In genomic region chr9:44109360-44110095, GRCm38 (mm10) we compare ENCODE assay signal across 8 mouse cellular contexts. TPM values are rescaled to one million over a fixed set of nuclear protein-coding genes. Genes with fewer than 3 reads are reported as not detected.
DNase-seq lines count a peak whose midpoint lies in the region; ATAC-seq and TF ChIP-seq lines count a peak whose summit lies in the region.

No protein-coding gene starts in this region.

- intact Hi-C loops in gastrocnemius, adult 2 months (cut with DNase I), result loop anchor here (5.0 kb wide), 1 partner anchor 122 kb away; no protein-coding TSS in a partner anchor

- peak overlapping the region; percentile 65; the same call in 1 of the 2 replicates for H3K4me3 ChIP-seq in gastrocnemius, adult 2 months
- peak overlapping the region; percentile 8; the same call in 1 of the 2 replicates for H3K4me3 ChIP-seq in limb, embryonic 11.5 days (ENCODE audit: low read depth, low read length)
- 0 out of 2 replicates have a peak overlapping the region, but pooled peaks have one; percentile 5 for H3K4me3 ChIP-seq in midbrain, embryonic 14.5 days (replicated peaks; ENCODE audit: low read depth, low read length)

- no peak for ATAC-seq in limb, embryonic 11.5 days (ENCODE audit: insufficient number of reproducible peaks, low FRiP score, low TSS enrichment, low read depth)
- no peak for ATAC-seq in midbrain, embryonic 14.5 days (ENCODE audit: low FRiP score, low TSS enrichment)

- peaks cover 8% of the 10 kb centered on the region; the same call in 1 of the 2 replicates for H3K36me3 ChIP-seq in limb, embryonic 11.5 days (ENCODE audit: control insufficient read depth, insufficient read depth, low read length)
- peaks cover 5% of the 10 kb centered on the region for H3K36me3 ChIP-seq in midbrain, embryonic 14.5 days (ENCODE audit: control insufficient read depth, insufficient read depth, low read length)

- peaks cover 33% of the 10 kb centered on the region for H3K4me1 ChIP-seq in limb, embryonic 11.5 days (ENCODE audit: control insufficient read depth, insufficient read depth, low read length)
- peaks cover 26% of the 10 kb centered on the region for H3K4me1 ChIP-seq in midbrain, embryonic 14.5 days (ENCODE audit: control insufficient read depth, insufficient read depth, low read length)

- H3K9me3 ChIP-seq in limb, embryonic 11.5 days (ENCODE audit: control insufficient read depth, low read length), result no peaks in the 10 kb centered on the region
- H3K9me3 ChIP-seq in midbrain, embryonic 14.5 days (ENCODE audit: control insufficient read depth, low read length), result no peaks in the 10 kb centered on the region

- H3K9ac ChIP-seq in limb, embryonic 11.5 days (ENCODE audit: low read length), result 0 out of 2 replicates have a peak overlapping the region, but pooled peaks have one; percentile 30
- H3K9ac ChIP-seq in midbrain, embryonic 14.5 days (replicated peaks; ENCODE audit: low read length), result 0 out of 2 replicates have a peak overlapping the region, but pooled peaks have one; percentile 6

- no peaks in the 10 kb centered on the region for H3K27me3 ChIP-seq in limb, embryonic 11.5 days (ENCODE audit: control insufficient read depth, insufficient read depth, low read length)
- no peaks in the 10 kb centered on the region for H3K27me3 ChIP-seq in midbrain, embryonic 14.5 days (ENCODE audit: control insufficient read depth, insufficient read depth, low read length)

- peak; percentile 88 for TF ChIP-seq CTCF in gastrocnemius, adult 2 months (IDR thresholded peaks at IDR 0.05)

- H3K4me2 ChIP-seq in limb, embryonic 11.5 days (ENCODE audit: low read depth, severe bottlenecking), result peak overlapping the region; percentile 29; the same call in 1 of the 2 replicates
- peak overlapping the region; percentile 21 for H3K4me2 ChIP-seq in midbrain, embryonic 14.5 days (ENCODE audit: low read length)

- WGBS in limb, embryonic 11.5 days, result 19% methylated on average over 9 of the region's 9 CpGs
- WGBS in midbrain, embryonic 14.5 days, result 38% methylated on average over 9 of the region's 9 CpGs

- DNase-seq in left cerebral cortex, adult 18-20 months (ENCODE audit: low spot score in 2 of 2), result peak; percentile 77 to 85
- no peak for DNase-seq in left cerebral cortex, adult 11 months (ENCODE audit: low spot score)
- peak; percentile 89 to 93 for DNase-seq in cerebellum, postnatal 10 days
- DNase-seq in gastrocnemius, adult 2 months, result peak; percentile 80
- DNase-seq in induced T-regulatory cell, adult 2 months (ENCODE audit: low read depth), result peak; percentile 89
- DNase-seq in limb, embryonic 11.5 days (ENCODE audit: low spot score), result peak; percentile 86
- peak; percentile 86 for DNase-seq in midbrain, embryonic 14.5 days
- DNase-seq in spleen, postnatal 4 days (ENCODE audit: low spot score in 2 of 2), result peak; percentile 77 to 91

- H3K27ac ChIP-seq in gastrocnemius, adult 2 months, result peak overlapping the region; percentile 88; the same call in 1 of the 2 replicates
- H3K27ac ChIP-seq in limb, embryonic 11.5 days (replicated peaks; ENCODE audit: low read depth, low read length), result 0 out of 2 replicates have a peak overlapping the region, but pooled peaks have one; percentile 30
- H3K27ac ChIP-seq in midbrain, embryonic 14.5 days (replicated peaks; ENCODE audit: low read depth, low read length), result no peak overlapping the region

RNA-seq across cellular contexts. Expression of gene C1qtnf5, which starts 2.5 kb away (rescaled TPM):
- total RNA-seq in left cerebral cortex, adult 18-20 months (2021), result 10 to 100 TPM; 18.1 to 23.2 TPM
- total RNA-seq in gastrocnemius, adult 2 months (2021), result 1 to 10 TPM; 2.5 to 7.6 TPM
- polyA plus RNA-seq in limb, embryonic 11.5 days (2014; fragmentation: Nextera tagmentation; extraction: Ambion mirVana), result 0.40 and 0.45 TPM in 2 replicates
- 3.7 and 4.0 TPM in 2 replicates for polyA plus RNA-seq in midbrain, embryonic 14.5 days (2014; fragmentation: Nextera tagmentation; extraction: Ambion mirVana)

RNA-seq across cellular contexts. Expression of gene Gm49380, which starts 3.8 kb away (rescaled TPM):
- under 1 TPM; 0.14 to 0.42 TPM for total RNA-seq in left cerebral cortex, adult 18-20 months (2021)
- 1 to 10 TPM in 1 of 2 experiments, under 1 TPM in 1; 0.71 to 1.4 TPM for total RNA-seq in gastrocnemius, adult 2 months (2021)
- 0.10 TPM in 1 of 2 replicates, not detected in the other for polyA plus RNA-seq in limb, embryonic 11.5 days (2014; fragmentation: Nextera tagmentation; extraction: Ambion mirVana)
- polyA plus RNA-seq in midbrain, embryonic 14.5 days (2014; fragmentation: Nextera tagmentation; extraction: Ambion mirVana), result 0.11 and 0.12 TPM in 2 replicates

RNA-seq across cellular contexts. Expression of gene Rnf26, which starts 3.8 kb away (rescaled TPM):
- total RNA-seq in left cerebral cortex, adult 18-20 months (2021), result 10 to 100 TPM; 28.7 to 31.9 TPM
- 1 to 10 TPM; 3.0 to 3.1 TPM for total RNA-seq in gastrocnemius, adult 2 months (2021)
- polyA plus RNA-seq in limb, embryonic 11.5 days (2014; fragmentation: Nextera tagmentation; extraction: Ambion mirVana), result 76.6 and 77.3 TPM in 2 replicates
- 25.7 and 29.9 TPM in 2 replicates for polyA plus RNA-seq in midbrain, embryonic 14.5 days (2014; fragmentation: Nextera tagmentation; extraction: Ambion mirVana)

RNA-seq across cellular contexts. Expression of gene Mfrp, which starts 8.0 kb away (rescaled TPM):
- total RNA-seq in left cerebral cortex, adult 18-20 months (2021), result under 1 TPM in 1 of 2 experiments, not detected in 1; 0.16 TPM
- total RNA-seq in gastrocnemius, adult 2 months (2021), result not detected
- polyA plus RNA-seq in limb, embryonic 11.5 days (2014; fragmentation: Nextera tagmentation; extraction: Ambion mirVana), result 0.13 TPM in 1 of 2 replicates, not detected in the other
- polyA plus RNA-seq in midbrain, embryonic 14.5 days (2014; fragmentation: Nextera tagmentation; extraction: Ambion mirVana), result 0.09 and 0.11 TPM in 2 replicates

RNA-seq across cellular contexts. Expression of gene Mcam, which starts 24.7 kb away (rescaled TPM):
- total RNA-seq in left cerebral cortex, adult 18-20 months (2021), result 10 to 100 TPM in 1 of 2 experiments, 1 to 10 TPM in 1; 8.7 to 10.3 TPM
- total RNA-seq in gastrocnemius, adult 2 months (2021), result 10 to 100 TPM; 17.5 to 24.4 TPM
- 12.7 and 13.4 TPM in 2 replicates for polyA plus RNA-seq in limb, embryonic 11.5 days (2014; fragmentation: Nextera tagmentation; extraction: Ambion mirVana)
- polyA plus RNA-seq in midbrain, embryonic 14.5 days (2014; fragmentation: Nextera tagmentation; extraction: Ambion mirVana), result 6.1 and 13.2 TPM in 2 replicates

Comparison
In these comparisons a context has a peak if more than half of its experiments do, and no peak if none do; other contexts are left out.
1. H3K4me3 ChIP-seq: peak in every context shown above with its lines; median percentile 65 in gastrocnemius, adult 2 months; 8 in limb, embryonic 11.5 days; 5 in midbrain, embryonic 14.5 days.
2. RNA of gene Rnf26, which starts 3.8 kb away (total RNA-seq): 28.7 to 31.9 TPM in left cerebral cortex, adult 18-20 months; 3.0 to 3.1 TPM in gastrocnemius, adult 2 months; every median in the first group is over 4 times any median in the second.